Mouse (Mus musculus) lung, postnatal 10 days (tissue): ENCODE results near the gene Hibch.

ENCODE experiments used
- DNase-seq: peaks from one replicate; pipeline ENCODE4 v3.0.0; 2021

Hibch gene

GRCm38 (mm10) chr1:52844782-52845665, at the start of gene Hibch:
Gene Hibch, plus strand, starts transcription at chr1:52844929.
- DNase-seq = peak; percentile 100

GRCm38 (mm10) chr1:52795927-52796326, 48.8 kb upstream of the Hibch start:
- no peak for DNase-seq

- peak; percentile 22 for DNase-seq
Measured at GRCm38 (mm10) chr1:52799056-52799726, 45.5 kb upstream of the Hibch start.

GRCm38 (mm10) chr1:52799772-52800171, 45.0 kb upstream of the Hibch start:
- DNase-seq = no peak

- DNase-seq = peak; percentile 3
Measured at GRCm38 (mm10) chr1:52800340-52800740, 44.4 kb upstream of the Hibch start.

- DNase-seq = no peak
Measured at GRCm38 (mm10) chr1:52801651-52802050, 43.1 kb upstream of the Hibch start.

- DNase-seq = no peak
Measured at GRCm38 (mm10) chr1:52802406-52802975, 42.2 kb upstream of the Hibch start.

GRCm38 (mm10) chr1:52805041-52805440, 39.7 kb upstream of the Hibch start:
- no peak for DNase-seq

- no peak for DNase-seq
Measured at GRCm38 (mm10) chr1:52808456-52808855, 36.3 kb upstream of the Hibch start.

- DNase-seq = peak; percentile 6
Measured at GRCm38 (mm10) chr1:52816232-52816891, 28.4 kb upstream of the Hibch start.

GRCm38 (mm10) chr1:52816910-52817812, 27.6 kb upstream of the Hibch start, which contains the start of gene Inpp1:
Gene Inpp1, minus strand, starts transcription at chr1:52817688.
- DNase-seq = peak; percentile 87

GRCm38 (mm10) chr1:52817813-52818147, 26.9 kb upstream of the Hibch start:
- no peak for DNase-seq

- DNase-seq = no peak
Measured at GRCm38 (mm10) chr1:52839099-52839498, 5.6 kb upstream of the Hibch start.

GRCm38 (mm10) chr1:52844354-52844753, 375 bp upstream of the Hibch start:
- no peak for DNase-seq

GRCm38 (mm10) chr1:52846556-52846955, 1.8 kb downstream of the Hibch start:
- no peak for DNase-seq

GRCm38 (mm10) chr1:52849422-52849821, 4.7 kb downstream of the Hibch start:
- no peak for DNase-seq

GRCm38 (mm10) chr1:52854029-52854428, 9.3 kb downstream of the Hibch start:
- DNase-seq = peak; percentile 58

GRCm38 (mm10) chr1:52855904-52856601, 11.3 kb downstream of the Hibch start:
- DNase-seq = no peak

- no peak for DNase-seq
Measured at GRCm38 (mm10) chr1:52864220-52864619, 19.5 kb downstream of the Hibch start.

GRCm38 (mm10) chr1:52866007-52866406, 21.3 kb downstream of the Hibch start:
- no peak for DNase-seq

- DNase-seq = no peak
Measured at GRCm38 (mm10) chr1:52867876-52868275, 23.1 kb downstream of the Hibch start.

GRCm38 (mm10) chr1:52884208-52884607, 39.5 kb downstream of the Hibch start:
- DNase-seq = no peak
